Mouse (Mus musculus) R1 (cell line): ENCODE measurements around the gene Magi2.
"Not testable (repeated sequence)": the region's sequence is repeated elsewhere in the genome, so short reads cannot be mapped to it uniquely, and the experiment has no call there.

Experiments
- DNase-seq: peaks from one replicate; pipeline ENCODE4 v3.0.0-alpha.2; 2018; ENCODE audit warnings: low read depth, low spot score

Gene Magi2

DNA sequence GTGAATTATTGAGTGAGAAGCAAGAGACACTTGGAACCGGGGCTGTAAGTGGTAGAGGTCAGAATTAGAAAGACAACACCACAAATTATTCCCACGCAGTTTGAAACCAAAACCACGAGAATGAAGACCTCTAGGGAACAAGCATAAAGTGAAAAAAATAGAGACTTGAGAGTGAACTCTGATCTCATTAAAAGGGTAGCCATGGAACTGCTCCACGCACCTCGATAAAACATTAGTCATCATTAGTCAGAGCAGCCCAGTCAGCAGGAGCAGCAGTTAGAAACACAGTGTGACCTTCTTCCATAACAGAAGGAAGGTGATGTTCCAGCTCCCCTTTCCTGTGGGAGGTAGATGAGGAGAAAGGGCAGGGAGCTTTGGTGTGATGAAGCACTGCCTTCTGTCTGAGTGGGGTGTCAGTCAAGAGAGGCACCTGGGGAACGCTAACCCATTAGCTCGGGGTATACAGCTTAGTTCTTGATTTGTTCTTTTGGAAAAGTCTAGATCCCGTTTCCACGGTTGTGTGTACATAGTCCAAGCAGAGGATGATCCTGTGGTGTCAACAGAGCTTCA is 1272.3 kb downstream of the Magi2 start:
- peak; percentile 18 for DNase-seq

GRCm38 (mm10) chr5:20508609-20509008 is 1281.8 kb downstream of the Magi2 start:
- DNase-seq, result no peak

DNA sequence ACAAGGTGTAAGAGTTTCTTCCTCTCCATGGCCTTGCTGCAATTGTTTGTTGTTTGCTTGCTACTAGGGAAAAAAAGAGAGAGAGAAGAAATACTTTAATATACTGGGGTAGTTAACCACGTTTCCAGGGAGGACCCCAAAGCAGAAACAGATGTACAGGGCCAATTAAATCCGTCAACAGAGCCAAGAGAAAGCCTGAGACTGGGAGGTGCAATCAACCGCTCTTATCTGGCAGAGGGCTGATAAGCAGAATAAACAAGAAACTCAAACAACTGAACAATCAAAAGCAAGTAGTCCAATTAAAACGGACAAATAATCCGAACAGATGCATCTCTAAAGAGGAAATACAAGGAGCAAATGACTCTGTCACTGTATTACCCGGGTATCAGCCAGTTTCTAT is 1282.8 kb downstream of the Magi2 start:
- DNase-seq, result peak; percentile 8

DNA sequence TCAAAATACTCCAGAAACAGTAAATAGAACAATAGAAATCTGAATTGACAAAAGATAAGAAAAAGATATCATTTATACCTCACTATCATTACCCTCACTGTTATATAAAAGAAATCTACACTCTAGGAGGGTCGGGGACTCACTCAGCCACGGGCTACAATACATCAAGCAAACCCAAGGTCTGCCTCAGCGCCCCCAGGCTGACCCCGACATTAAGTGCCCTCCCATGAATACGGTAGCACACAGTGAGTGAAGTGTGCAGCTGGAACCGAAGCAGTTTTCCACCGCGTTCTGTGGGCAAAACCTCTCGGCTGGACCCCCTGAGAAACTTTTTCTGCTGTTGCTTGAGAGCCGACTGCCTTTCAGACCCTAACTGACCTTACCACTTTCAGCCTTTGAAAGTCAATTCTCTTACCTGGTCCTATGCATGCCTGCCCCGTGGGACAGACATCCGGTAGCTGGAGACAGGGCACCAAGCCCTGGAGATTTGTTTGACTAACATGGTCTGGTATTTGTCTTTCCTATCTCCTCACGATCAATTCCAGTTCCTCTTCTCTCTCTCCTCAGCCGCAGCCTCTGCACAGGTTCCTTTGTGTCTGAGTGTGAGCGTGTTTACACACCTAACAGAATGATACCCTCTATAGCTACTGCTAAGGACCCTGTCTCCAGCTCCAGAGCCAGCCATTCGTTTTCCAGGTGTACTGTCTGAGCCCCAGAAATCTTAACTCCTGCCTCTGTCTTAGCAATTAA is 1285.7 kb downstream of the Magi2 start:
- DNase-seq, result no peak

GRCm38 (mm10) chr5:20521639-20522038 is 1294.8 kb downstream of the Magi2 start:
- DNase-seq, result no peak

DNA sequence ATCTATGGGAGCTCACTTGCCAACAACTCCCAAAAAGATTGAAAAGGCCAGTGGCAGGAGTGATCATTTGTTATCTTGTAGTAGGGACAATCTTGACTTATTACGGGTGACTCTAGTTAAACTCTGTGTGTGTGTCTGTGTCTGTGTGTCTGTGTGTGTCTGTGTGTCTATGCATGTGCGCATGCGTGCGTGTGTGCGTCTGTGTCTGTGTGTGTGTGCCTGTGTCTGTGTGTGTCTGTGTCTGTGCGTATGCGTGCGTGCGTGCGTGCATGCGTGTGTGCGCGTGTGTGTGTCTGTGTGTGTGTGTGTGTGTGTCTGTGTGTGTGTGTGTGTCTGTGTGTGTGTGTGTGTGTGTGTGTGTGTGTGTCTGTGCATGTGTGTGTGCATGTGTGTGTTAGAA is 1295.2 kb downstream of the Magi2 start:
- no peak for DNase-seq

GRCm38 (mm10) chr5:20523776-20524175 is 1296.9 kb downstream of the Magi2 start:
- no peak for DNase-seq

DNA sequence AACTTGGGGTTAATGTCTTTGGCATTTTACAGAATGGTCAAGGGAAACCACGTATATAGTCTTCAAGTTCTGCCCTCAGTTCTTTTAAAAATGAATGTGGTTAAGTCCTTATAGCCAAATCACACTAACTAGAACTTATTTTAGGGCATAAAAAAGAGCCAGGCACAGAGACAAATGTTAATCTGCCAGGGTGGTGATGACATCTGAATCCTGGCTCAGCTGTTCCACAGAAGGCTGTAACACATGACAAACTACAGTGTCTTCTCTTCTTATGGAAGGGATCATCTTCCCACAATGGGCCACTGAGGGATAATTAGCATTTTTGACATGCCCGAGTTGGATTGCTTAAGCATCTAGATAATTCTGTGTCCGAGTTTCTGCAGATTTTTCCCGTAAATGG is 1299.8 kb downstream of the Magi2 start:
- DNase-seq, result not testable (repeated sequence)

DNA sequence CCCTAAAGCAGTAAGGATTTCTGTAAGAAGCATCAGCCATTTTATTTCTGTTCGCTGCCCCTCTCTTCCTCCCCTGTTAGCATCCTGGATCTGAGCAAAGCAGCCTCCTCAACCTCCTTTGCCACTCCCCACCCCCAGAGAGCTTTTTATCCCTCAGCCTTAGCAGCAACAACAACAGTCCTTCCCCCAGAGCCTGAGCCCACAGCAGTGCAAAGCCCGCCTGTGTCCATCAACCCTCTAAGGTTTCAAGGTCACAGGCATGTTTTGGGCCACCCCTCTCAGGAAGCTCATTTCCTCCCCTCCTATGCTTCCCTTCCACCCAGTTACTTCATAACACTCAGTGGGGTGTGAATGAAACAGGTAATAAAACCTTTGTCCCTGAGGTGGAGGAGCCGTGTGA is 1309.7 kb downstream of the Magi2 start:
- DNase-seq, result peak; percentile 21

GRCm38 (mm10) chr5:20537369-20538022 is 1310.7 kb downstream of the Magi2 start:
- no peak for DNase-seq

DNA sequence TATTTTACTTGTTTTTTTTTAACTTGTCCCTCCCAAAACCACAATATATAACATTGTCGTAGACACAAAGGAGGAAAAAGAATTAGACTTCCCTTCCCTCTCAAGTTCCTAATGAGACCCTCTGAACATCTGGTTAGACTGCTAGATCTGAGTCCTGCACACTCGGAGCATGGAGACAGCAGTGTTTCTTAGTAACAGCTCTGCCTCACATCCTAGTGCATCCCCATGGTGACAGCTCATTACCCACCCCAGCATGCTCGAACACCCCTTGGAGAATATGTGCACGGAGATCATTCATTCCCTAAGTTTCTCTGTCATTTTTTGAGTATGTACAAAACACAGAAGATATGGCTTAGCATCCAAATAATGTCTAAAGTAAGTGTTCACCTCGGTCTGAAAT is 1317.5 kb downstream of the Magi2 start:
- no peak for DNase-seq

- DNase-seq, result no peak
These were observed 1332.5 kb downstream of the Magi2 start for GRCm38 (mm10) chr5:20559378-20559777.

GRCm38 (mm10) chr5:20559821-20560220 is 1333.0 kb downstream of the Magi2 start:
- no peak for DNase-seq

DNA sequence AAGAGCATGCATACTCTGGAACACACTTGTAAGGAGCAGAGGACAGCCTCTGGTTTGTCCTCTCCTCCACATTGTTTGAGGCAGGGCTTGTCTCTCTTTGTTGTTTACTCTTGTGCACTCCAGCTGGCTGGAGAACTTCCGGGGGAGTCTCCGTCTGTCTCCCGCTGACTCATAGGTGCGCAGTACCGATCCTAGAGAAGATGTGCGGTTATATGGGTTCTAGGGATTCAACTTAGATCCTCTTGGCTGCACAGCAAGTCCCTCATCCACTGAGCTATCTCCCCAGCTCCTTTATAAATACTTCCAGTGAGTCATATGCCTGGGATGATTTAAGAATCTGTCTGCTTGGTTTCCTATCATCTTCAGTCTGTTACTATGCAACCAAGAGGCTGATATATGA is 1341.6 kb downstream of the Magi2 start:
- DNase-seq, result peak; percentile 12

- DNase-seq, result no peak
These were observed 1342.1 kb downstream of the Magi2 start for GRCm38 (mm10) chr5:20568966-20569365.

GRCm38 (mm10) chr5:20574816-20575215 is 1348.0 kb downstream of the Magi2 start:
- no peak for DNase-seq

- no peak for DNase-seq
These were observed 1349.0 kb downstream of the Magi2 start for GRCm38 (mm10) chr5:20575798-20576197.

DNA sequence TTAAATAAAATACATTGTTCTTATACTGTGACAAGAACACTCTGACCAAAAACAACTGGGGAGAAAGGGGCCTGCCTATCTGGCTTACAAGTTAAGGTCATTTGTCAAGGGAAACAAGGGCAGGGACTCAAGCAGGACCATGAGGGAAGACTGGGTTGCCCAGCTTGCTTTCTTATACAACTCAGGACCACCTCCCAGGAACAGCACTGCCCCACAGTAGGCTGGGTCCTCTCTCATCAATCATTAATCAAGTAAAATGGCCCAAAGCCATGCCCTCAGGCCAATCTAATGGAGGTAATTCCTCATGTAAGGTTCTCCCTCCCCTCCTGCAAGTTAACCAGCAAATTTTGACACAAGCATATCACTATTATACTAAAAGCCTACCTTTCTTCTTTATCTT is 1349.4 kb downstream of the Magi2 start:
- DNase-seq, result no peak

DNA sequence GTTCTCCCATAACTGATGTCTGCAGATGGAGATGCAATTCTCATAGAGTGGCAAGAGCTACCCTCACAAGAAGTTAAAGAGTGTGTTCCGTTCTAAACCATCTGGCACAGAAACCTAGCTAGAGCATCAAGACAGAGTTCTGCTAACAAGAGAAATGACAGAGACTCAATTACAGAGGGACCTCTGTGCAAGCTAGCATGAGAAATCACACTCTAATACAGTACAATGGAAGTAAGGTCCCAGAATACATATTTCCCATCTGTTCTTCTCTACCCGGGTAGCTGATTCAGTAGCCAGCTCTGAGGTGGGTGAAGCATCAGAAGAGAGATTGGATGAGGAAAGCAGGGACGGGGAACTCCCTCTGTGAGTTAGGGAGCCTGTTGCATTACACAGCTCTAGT is 1351.8 kb downstream of the Magi2 start:
- DNase-seq, result no peak

DNA sequence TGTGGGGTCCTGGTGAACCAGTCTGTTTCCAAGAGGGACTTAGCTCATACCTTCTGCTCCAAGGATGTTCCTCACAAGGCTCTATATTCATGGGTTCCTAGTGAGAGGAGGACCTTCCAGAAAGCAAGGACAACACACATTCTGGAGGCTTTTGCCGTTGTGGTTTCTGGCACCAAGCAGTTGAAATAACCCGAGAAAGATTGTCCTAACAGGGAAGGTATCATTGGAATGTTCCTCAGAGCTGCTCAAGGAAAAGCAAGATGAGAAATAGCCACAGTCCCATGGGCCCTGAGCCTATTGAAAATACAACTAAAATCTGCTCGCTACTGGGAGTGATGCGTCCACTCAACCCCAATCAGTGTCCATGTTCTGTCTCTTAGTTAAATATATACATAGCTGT is 1353.8 kb downstream of the Magi2 start:
- DNase-seq, result no peak

DNA sequence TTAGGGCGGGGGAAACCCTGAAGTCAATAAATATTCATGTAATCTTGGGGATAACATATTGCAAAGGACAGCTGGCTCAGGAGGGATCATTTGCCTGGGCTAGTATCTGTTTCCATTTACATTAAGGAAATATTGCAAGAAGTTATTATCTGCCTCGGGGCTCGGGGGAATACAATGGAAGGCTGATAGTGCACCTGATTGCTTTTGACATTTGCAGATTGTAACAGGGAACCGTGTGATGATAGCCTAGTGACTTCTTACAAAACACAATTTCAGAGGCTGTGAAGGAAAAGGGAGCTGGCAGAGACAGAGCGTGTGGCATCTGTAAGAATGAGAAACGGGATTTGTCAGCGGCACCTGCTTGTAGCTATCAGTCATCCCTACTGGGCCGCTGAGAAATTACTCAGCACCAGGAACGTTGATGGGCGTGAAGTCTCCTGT is 1356.2 kb downstream of the Magi2 start:
- DNase-seq, result no peak

- no peak for DNase-seq
These were observed 1356.8 kb downstream of the Magi2 start for GRCm38 (mm10) chr5:20583639-20584038.

DNA sequence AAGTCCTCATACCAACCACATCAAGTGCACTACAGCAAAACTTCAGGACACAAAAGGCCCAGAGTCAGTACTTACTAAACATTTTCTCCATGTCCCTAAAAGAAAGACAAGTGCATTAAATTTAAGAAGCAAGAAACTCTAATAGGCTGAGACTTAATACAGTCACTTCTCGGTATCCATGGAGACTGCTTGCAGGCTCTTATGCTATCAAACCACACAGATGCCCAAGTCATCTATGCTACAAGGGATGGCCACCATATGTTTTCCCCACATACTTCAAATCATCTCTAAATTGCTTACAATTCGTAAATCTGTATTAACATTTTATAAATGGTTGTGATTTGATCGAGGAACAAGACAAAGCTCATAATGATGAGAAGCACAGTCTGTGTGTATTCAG is 1357.9 kb downstream of the Magi2 start:
- DNase-seq, result no peak
